Mouse (Mus musculus) CH12.LX (cell line): ENCODE measurements at regions not wholly inside any gene's neighbourhood (a gene's known extent, or its start where the extent isn't known, plus 50 kb on each side); places are given as distances from the start of the nearest gene placed in this dataset.

Source experiments
- BHLHE40 ChIP-seq: IDR thresholded peaks from 2 replicates; pipeline ENCODE4 v1.6.1; 2011; ENCODE audit warnings: mild to moderate bottlenecking, low read depth, low read length, improper control_type of control experiment
- CTCF ChIP-seq, 2 experiments: IDR thresholded peaks in 1 of 2; conservative IDR thresholded peaks in 1 of 2; 2 replicates each; pipeline ENCODE4 v1.5.1; 2011 to 2012; ENCODE audit warnings: low read depth in 2 of 2, low read length in 2 of 2, improper control_type of control experiment in 1 of 2, inconsistent platforms in 1 of 2, mild to moderate bottlenecking in 1 of 2, moderate library complexity in 1 of 2
- MAX ChIP-seq: IDR thresholded peaks from 2 replicates; pipeline ENCODE4 v1.6.1; 2011; ENCODE audit warnings: low read length, improper control_type of control experiment
- MEF2A ChIP-seq: IDR thresholded peaks from 2 replicates; pipeline ENCODE4 v1.6.1; 2014; ENCODE audit warnings: low read depth, mild to moderate bottlenecking, inconsistent platforms, low read length, improper control_type of control experiment, borderline replicate concordance
- MXI1 ChIP-seq: IDR thresholded peaks from 2 replicates; pipeline ENCODE4 v1.6.1; 2011; ENCODE audit warnings: mild to moderate bottlenecking, low read depth, low read length, improper control_type of control experiment
- POLR2A ChIP-seq: IDR thresholded peaks from 2 replicates; pipeline ENCODE4 v1.6.1; 2011; ENCODE audit warnings: low read depth, mild to moderate bottlenecking, improper control_type of control experiment, low read length
- POLR2AphosphoS2 ChIP-seq: IDR thresholded peaks from 2 replicates; pipeline ENCODE4 v1.6.1; 2011; ENCODE audit warnings: low read depth, low read length, improper control_type of control experiment
- SIN3A ChIP-seq: IDR thresholded peaks from 2 replicates; pipeline ENCODE4 v1.6.1; 2012; ENCODE audit warnings: low read length, improper control_type of control experiment, inconsistent platforms
- TCF12 ChIP-seq: IDR thresholded peaks from 2 replicates; pipeline ENCODE4 v1.6.1; 2014; ENCODE audit warnings: low read depth, mild to moderate bottlenecking, inconsistent platforms, low read length, improper control_type of control experiment
- USF1 ChIP-seq: IDR thresholded peaks from 2 replicates; pipeline ENCODE4 v1.6.1; 2014; ENCODE audit warnings: low read depth, mild to moderate bottlenecking, inconsistent platforms, low read length, improper control_type of control experiment

GRCm38 (mm10) chr3:133646449-133647059 lies 101.6 kb upstream of the Tet2 start:
- TF ChIP-seq POLR2A, result no peak
- no peak for TF ChIP-seq SIN3A
- TF ChIP-seq CTCF (conservative IDR thresholded peaks at IDR 0.05 in 1 of 2, IDR thresholded peaks at IDR 0.05 in 1 of 2; ENCODE audit: low read depth in 2 of 2, low read length in 2 of 2), result no peak
- TF ChIP-seq USF1, result no peak
- TF ChIP-seq POLR2AphosphoS2, result no peak
- no peak for TF ChIP-seq MXI1
- no peak for TF ChIP-seq MAX
- no peak for TF ChIP-seq TCF12
- TF ChIP-seq MEF2A, result no peak
- no peak for TF ChIP-seq BHLHE40
